Mouse (Mus musculus): ENCODE results near the gene Lce1h.

GRCm38 (mm10) chr3:92764965-92765364, at the start of gene Lce1h:
- TF ChIP-seq CTCF (IDR thresholded peaks at IDR 0.05; ENCODE audit: low read depth) (no peak), EP300 (IDR thresholded peaks at IDR 0.05; ENCODE audit: low read depth) (no peak)

Data from liver, postnatal 0 days (tissue).